30 mouse cellular contexts compared by ENCODE assay signal in the genomic region with DNA sequence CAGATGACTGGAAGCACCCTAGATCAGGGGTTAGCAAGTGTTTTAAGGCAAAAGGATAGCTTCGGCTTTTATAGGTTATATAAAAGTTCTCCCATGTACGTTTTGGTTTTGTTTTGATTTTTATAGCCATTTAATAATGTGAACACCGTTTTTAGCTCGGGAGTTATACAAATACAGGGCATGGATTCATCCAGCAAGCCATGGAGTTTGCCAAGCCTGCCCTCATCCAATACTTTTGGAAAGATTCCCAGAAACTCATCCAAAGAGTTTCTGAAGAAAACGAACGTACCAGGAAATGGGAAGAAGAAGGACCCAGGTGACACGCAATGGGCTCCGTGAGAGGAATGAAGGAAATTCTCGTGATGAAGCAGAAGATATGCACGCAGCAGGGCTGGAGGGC.
A peak's percentile ranks its signal among the peaks of the same experiment; 100 is the strongest.
DNase-seq lines count a peak whose midpoint lies in the region; ATAC-seq lines count a peak whose summit lies in the region.
"Had no signal": no experiment of that assay in that cellular context is flagged by ENCODE, and none has a peak within 500 bp of the region (broad histone marks: within the 10 kb centered on the region; RNA-seq: fewer than 3 reads in every experiment).

No protein-coding gene starts in this region.

- H3K4me2 ChIP-seq in midbrain, embryonic 13.5 days (replicated peaks): no peak overlapping the region
- H3K4me2 ChIP-seq: embryonic facial prominence, embryonic 13.5 days; forebrain, embryonic 12.5 days; heart, embryonic 12.5 days; heart, embryonic 15.5 days; hindbrain, embryonic 13.5 days; intestine, embryonic 15.5 days had no signal

- no peak overlapping the region for H3K9ac ChIP-seq in midbrain, embryonic 13.5 days (replicated peaks)
- H3K9ac ChIP-seq: embryonic facial prominence, embryonic 13.5 days; forebrain, embryonic 12.5 days; heart, embryonic 12.5 days; heart, embryonic 15.5 days; hindbrain, embryonic 13.5 days; intestine, embryonic 15.5 days had no signal

- WGBS in midbrain, embryonic 13.5 days: 91% methylated on average over 10 of the region's 10 CpGs

- no peaks in the 10 kb centered on the region for H3K4me1 ChIP-seq in midbrain, embryonic 13.5 days (replicated peaks)
- H3K4me1 ChIP-seq: forebrain, embryonic 12.5 days; hindbrain, embryonic 10.5 days; hindbrain, embryonic 13.5 days; intestine, embryonic 15.5 days had no signal

- no peak for ATAC-seq in granulocyte monocyte progenitor cell, adult 5-6 weeks (replicated peaks; ENCODE audit: poor library complexity, severe bottlenecking)
- no peak for ATAC-seq in midbrain, embryonic 13.5 days
- ATAC-seq: forebrain, embryonic 16.5 days; hindbrain, embryonic 16.5 days; intestine, embryonic 15.5 days; Patski had no signal

- no peaks in the 10 kb centered on the region for H3K36me3 ChIP-seq in midbrain, embryonic 13.5 days
- H3K36me3 ChIP-seq: embryonic facial prominence, embryonic 10.5 days; embryonic facial prominence, embryonic 13.5 days; forebrain, embryonic 12.5 days; heart, embryonic 12.5 days; heart, embryonic 15.5 days; hindbrain, embryonic 10.5 days; hindbrain, embryonic 13.5 days; intestine, embryonic 15.5 days had no signal

- H3K9me3 ChIP-seq in midbrain, embryonic 13.5 days: no peaks in the 10 kb centered on the region
- H3K9me3 ChIP-seq: embryonic facial prominence, embryonic 10.5 days; embryonic facial prominence, embryonic 13.5 days; forebrain, embryonic 12.5 days; heart, embryonic 12.5 days; heart, embryonic 15.5 days; hindbrain, embryonic 10.5 days; hindbrain, embryonic 13.5 days; intestine, embryonic 15.5 days had no signal

- no peak overlapping the region for H3K27ac ChIP-seq in midbrain, embryonic 13.5 days
- H3K27ac ChIP-seq: embryonic facial prominence, embryonic 10.5 days; embryonic facial prominence, embryonic 13.5 days; forebrain, embryonic 12.5 days; heart, embryonic 15.5 days; hindbrain, embryonic 10.5 days; hindbrain, embryonic 13.5 days; intestine, embryonic 15.5 days had no signal

- H3K27me3 ChIP-seq in midbrain, embryonic 13.5 days: no peaks in the 10 kb centered on the region
- H3K27me3 ChIP-seq: embryonic facial prominence, embryonic 13.5 days; forebrain, embryonic 12.5 days; heart, embryonic 12.5 days; heart, embryonic 15.5 days; hindbrain, embryonic 13.5 days; intestine, embryonic 15.5 days; Patski had no signal

- peak; percentile 8 to 17 for DNase-seq in frontal cortex, postnatal 36 days (ENCODE audit: low spot score in 2 of 2)
- no peak for DNase-seq in frontal cortex, postnatal 25 days (ENCODE audit: low spot score in 2 of 2)
- peak; percentile 5 for DNase-seq in right cerebral cortex, adult 18-20 months
- DNase-seq in right cerebral cortex, postnatal 25 days: no peak
- DNase-seq in Muller cell, postnatal 12 days (ENCODE audit: inconsistent ontology term): peak; percentile 16
- DNase-seq in brain, adult 2 months (ENCODE audit: low read depth, low spot score): peak; percentile 51
- DNase-seq: adrenal gland, adult 2 months; adrenal gland, postnatal 14 days; cerebellum, adult 11-12 months; cerebellum, adult 8-10 months; cerebellum, postnatal 36 days; embryo, embryonic 11 days; gastrocnemius, postnatal 10 days; heart, adult 18-20 months; heart, postnatal 10 days; heart, postnatal 36 days had no signal

- no peak overlapping the region for H3K4me3 ChIP-seq in midbrain, embryonic 13.5 days (replicated peaks)
- H3K4me3 ChIP-seq: embryonic facial prominence, embryonic 10.5 days; embryonic facial prominence, embryonic 13.5 days; erythroblast, embryonic 14.5 days; forebrain, embryonic 12.5 days; heart, embryonic 12.5 days; heart, embryonic 15.5 days; hindbrain, embryonic 10.5 days; hindbrain, embryonic 13.5 days; intestine, embryonic 15.5 days had no signal

Comparison
In these comparisons a context has a peak if more than half of its experiments do, and no peak if none do; other contexts are left out.
1. DNase-seq: peak in frontal cortex, postnatal 36 days (2 of 2), right cerebral cortex, adult 18-20 months (single experiment), Muller cell, postnatal 12 days (single experiment) and brain, adult 2 months (single experiment); none in frontal cortex, postnatal 25 days (0 of 2) and right cerebral cortex, postnatal 25 days (single experiment).